Mouse (Mus musculus) activated CD4-positive, CD25-positive, alpha-beta regulatory T cell (primary cell): ENCODE measurements around the gene Hddc2. TPM values are rescaled to one million over a fixed set of nuclear protein-coding genes. Genes with fewer than 3 reads are reported as not detected.

Experiments
- polyA plus RNA-seq, 2 experiments: library from polyadenylated mRNA; unstranded; fragments of 100-300 nt; shearing (Covaris generic); gene quantifications; one replicate each; pipeline ENCODE4 v1.2.1; 2017

Gene Hddc2
- polyA plus RNA-seq: 10 to 100 TPM; 52.9 to 74.2 TPM

DNA sequence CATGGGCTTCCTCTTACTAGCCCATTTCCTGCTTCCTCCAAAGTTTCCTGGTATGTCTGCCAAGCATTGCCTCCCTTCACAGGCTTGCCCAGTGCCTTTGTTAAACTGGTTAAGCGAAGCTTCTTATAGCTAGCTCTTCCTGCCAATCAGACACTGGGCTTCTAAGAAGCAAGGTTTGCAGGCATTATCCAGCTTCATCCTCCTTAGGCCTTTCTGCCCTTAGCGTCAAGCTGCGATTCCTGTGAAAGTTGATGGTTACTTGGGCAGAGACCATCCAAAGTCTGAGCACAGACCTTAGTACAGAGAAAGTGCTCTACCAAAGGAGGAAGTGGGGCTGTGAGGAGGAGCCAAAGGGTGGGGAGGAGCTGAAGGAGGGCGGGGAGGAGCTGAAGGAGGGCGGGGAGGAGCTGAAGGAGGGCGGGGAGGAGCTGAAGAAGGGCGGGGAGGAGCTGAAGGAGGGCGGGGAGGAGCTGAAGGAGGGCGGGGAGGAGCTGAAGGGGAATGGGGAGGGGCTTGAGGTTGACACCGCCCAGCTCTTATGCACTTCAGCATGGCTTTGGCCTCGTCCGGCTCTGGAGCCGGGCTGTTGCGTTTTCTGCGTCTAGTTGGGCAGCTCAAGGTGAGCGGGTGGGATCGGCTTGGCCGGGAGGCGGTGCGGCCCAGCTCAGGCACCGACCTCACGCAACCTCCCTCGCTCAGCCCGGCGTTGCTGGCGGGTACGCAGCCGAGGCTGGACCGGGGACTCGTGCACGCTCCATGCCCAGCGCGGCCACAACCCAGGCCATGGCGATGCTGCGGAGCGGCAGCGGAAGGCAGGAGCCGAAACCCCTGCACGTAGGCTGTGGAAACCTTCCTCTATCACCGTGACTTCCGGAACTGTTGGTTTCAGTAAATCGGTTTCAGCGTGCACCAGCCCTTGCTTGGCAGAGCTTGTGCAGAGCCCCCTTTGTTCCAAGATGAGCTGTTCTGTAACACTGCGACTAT is at the start of gene Hddc2:
TSS of gene Hddc2 (plus strand) at position 519 of the 984 bp plus-strand sequence.

Other genes starting within 250 kb of the Hddc2 start
- gene Tpd52l1, start 132.6 kb downstream of the Hddc2 start, polyA plus RNA-seq: not detected